In genomic region chr1:39527432-39527831, GRCm38 (mm10) we compare ENCODE assay signal across 8 mouse cellular contexts. TPM values are rescaled to one million over a fixed set of nuclear protein-coding genes. Genes with fewer than 3 reads are reported as not detected.
DNase-seq lines count a peak whose midpoint lies in the region; ATAC-seq and TF ChIP-seq lines count a peak whose summit lies in the region.

No protein-coding gene starts in this region.

- H3K9me3 ChIP-seq in kidney, embryonic 14.5 days (ENCODE audit: control insufficient read depth, low read length), result no peaks in the 10 kb centered on the region
- H3K9me3 ChIP-seq in liver, embryonic 14.5 days (ENCODE audit: control insufficient read depth, low read length), result no peaks in the 10 kb centered on the region

- TF ChIP-seq EP300 in liver, embryonic 14.5 days (IDR thresholded peaks at IDR 0.05; ENCODE audit: low read depth), result no peak

- H3K27me3 ChIP-seq in kidney, embryonic 14.5 days (ENCODE audit: control insufficient read depth, insufficient read depth, low read length), result no peaks in the 10 kb centered on the region
- no peaks in the 10 kb centered on the region for H3K27me3 ChIP-seq in liver, embryonic 14.5 days (ENCODE audit: control insufficient read depth, insufficient read depth, low read length)

- 14% methylated on average over 7 of the region's 7 CpGs for WGBS in kidney, embryonic 14.5 days
- 10% methylated on average over 7 of the region's 7 CpGs for WGBS in liver, embryonic 14.5 days (ENCODE audit: insufficient replicate concordance)

- H3K27ac ChIP-seq in kidney, embryonic 14.5 days (ENCODE audit: low read depth, low read length), result no peak overlapping the region
- H3K27ac ChIP-seq in liver, embryonic 14.5 days, result no peak overlapping the region

- H3K4me1 ChIP-seq in kidney, embryonic 14.5 days (ENCODE audit: control insufficient read depth, insufficient read depth, low read length), result no peaks in the 10 kb centered on the region
- H3K4me1 ChIP-seq in liver, embryonic 14.5 days (replicated peaks; ENCODE audit: control insufficient read depth in 2 of 2, insufficient read depth in 2 of 2, low read length in 1 of 2), result 0 out of 4 replicates have a peak, but pooled peaks cover 0 to 2% of the 10 kb centered on the region in 2 experiments

- DNase-seq in A20 (ENCODE audit: low read depth, low spot score), result peak; percentile 82
- peak; percentile 46 for DNase-seq in Muller cell, postnatal 12 days (ENCODE audit: inconsistent ontology term)
- DNase-seq in cerebellum, adult 8-10 months, result peak; percentile 67
- DNase-seq in gastrocnemius, postnatal 10 days, result peak; percentile 87
- DNase-seq in liver, embryonic 14.5 days (ENCODE audit: low read depth in 3 of 3, low spot score in 3 of 3), result peak; percentile 44 to 58 (median 53)
- peak; percentile 65 for DNase-seq in retina, adult 2 months (ENCODE audit: low read depth, low spot score)
- peak; percentile 79 for DNase-seq in thymus, postnatal 36 days

- H3K36me3 ChIP-seq in kidney, embryonic 14.5 days (ENCODE audit: control insufficient read depth, insufficient read depth, low read length), result no peaks in the 10 kb centered on the region
- H3K36me3 ChIP-seq in liver, embryonic 14.5 days (replicated peaks; ENCODE audit: control insufficient read depth, insufficient read depth, low read depth), result no peaks in the 10 kb centered on the region

- H3K4me3 ChIP-seq in kidney, embryonic 14.5 days (ENCODE audit: low read length), result no peak overlapping the region
- no peak overlapping the region for H3K4me3 ChIP-seq in liver, embryonic 14.5 days (ENCODE audit: insufficient read depth in 1 of 2, low read depth in 2 of 2, low read length in 2 of 2)

- H3K9ac ChIP-seq in kidney, embryonic 14.5 days (ENCODE audit: low read depth, low read length), result no peak overlapping the region
- no peak overlapping the region for H3K9ac ChIP-seq in liver, embryonic 14.5 days (replicated peaks)

- no peak overlapping the region for H3K4me2 ChIP-seq in kidney, embryonic 14.5 days (replicated peaks; ENCODE audit: low read depth, low read length)
- no peak overlapping the region for H3K4me2 ChIP-seq in liver, embryonic 14.5 days (ENCODE audit: low read depth)

- ATAC-seq in kidney, embryonic 14.5 days (ENCODE audit: low FRiP score, low TSS enrichment), result 0 out of 2 replicates have a peak, but pooled peaks have one; percentile 39
- peak; percentile 58 for ATAC-seq in liver, embryonic 14.5 days (ENCODE audit: insufficient read depth)

- peak; percentile 94 for TF ChIP-seq CTCF in liver, embryonic 14.5 days (IDR thresholded peaks at IDR 0.05; ENCODE audit: low read depth)

RNA-seq across cellular contexts. Expression of gene Cnot11, which starts 7.4 kb away (rescaled TPM):
- 10 to 100 TPM; 19.2 to 19.6 TPM for total RNA-seq in gastrocnemius, postnatal 10 days (2021)
- 30.0 and 36.2 TPM in 2 replicates for polyA plus RNA-seq in kidney, embryonic 14.5 days (2014; fragmentation: Nextera tagmentation; extraction: Ambion mirVana)
- polyA plus RNA-seq in liver, embryonic 14.5 days (2012; rRNA removed), result 7.1 and 8.0 TPM in 2 replicates
- polyA plus RNA-seq in liver, embryonic 14.5 days (2014; fragmentation: Nextera tagmentation; extraction: Ambion mirVana), result 9.6 and 10.0 TPM in 2 replicates

RNA-seq across cellular contexts. Expression of gene Tbc1d8, which starts 48.9 kb away (rescaled TPM):
- total RNA-seq in gastrocnemius, postnatal 10 days (2021), result 10 to 100 TPM in 1 of 2 experiments, 1 to 10 TPM in 1; 10.0 to 13.0 TPM
- polyA plus RNA-seq in kidney, embryonic 14.5 days (2014; fragmentation: Nextera tagmentation; extraction: Ambion mirVana), result 6.4 and 12.2 TPM in 2 replicates
- polyA plus RNA-seq in liver, embryonic 14.5 days (2012; rRNA removed), result 2.2 and 3.1 TPM in 2 replicates
- polyA plus RNA-seq in liver, embryonic 14.5 days (2014; fragmentation: Nextera tagmentation; extraction: Ambion mirVana), result 2.5 and 2.9 TPM in 2 replicates

RNA-seq across cellular contexts. Expression of gene Rnf149, which starts 49.8 kb away (rescaled TPM):
- 10 to 100 TPM in 1 of 2 experiments, 1 to 10 TPM in 1; 9.3 to 11.2 TPM for total RNA-seq in gastrocnemius, postnatal 10 days (2021)
- 41.3 and 45.2 TPM in 2 replicates for polyA plus RNA-seq in kidney, embryonic 14.5 days (2014; fragmentation: Nextera tagmentation; extraction: Ambion mirVana)
- 10.3 and 15.4 TPM in 2 replicates for polyA plus RNA-seq in liver, embryonic 14.5 days (2012; rRNA removed)
- 12.1 and 12.5 TPM in 2 replicates for polyA plus RNA-seq in liver, embryonic 14.5 days (2014; fragmentation: Nextera tagmentation; extraction: Ambion mirVana)
